Mouse (Mus musculus) intestine, embryonic 14.5 days (tissue): ENCODE results near the gene Cdiptos. TPM values are rescaled to one million over a fixed set of nuclear protein-coding genes. Genes with fewer than 3 reads are reported as not detected.

Experiments used
- ATAC-seq: fragments of 200-750 bp; cut with Nextera tagmentation; replicated peaks from 2 replicates; pipeline ENCODE4 v1.8.0; 2017; ENCODE audit warnings: low read depth, moderate number of reproducible peaks, moderate TSS enrichment, moderate library complexity; ENCODE audit not compliant: low FRiP score, low TSS enrichment
- DNase-seq: peaks from one replicate; pipeline ENCODE4 v3.0.0-alpha.2; 2018; ENCODE audit warnings: low spot score
- H3K27ac ChIP-seq: fragments of 300-500 bp; sonication (generic); 2 replicates; pipeline ENCODE4 v1.5.1; 2014; ENCODE audit warnings: low read depth, mild to moderate bottlenecking, control low read depth
- H3K27me3 ChIP-seq: fragments of 300-500 bp; sonication (generic); replicated peaks from 2 replicates; pipeline ENCODE4 v1.6.1; 2014; ENCODE audit warnings: low read length, control low read depth; ENCODE audit not compliant: control insufficient read depth, insufficient read depth
- H3K36me3 ChIP-seq: fragments of 300-500 bp; sonication (generic); 2 replicates; pipeline ENCODE4 v1.6.1; 2014; ENCODE audit warnings: low read length, control low read depth; ENCODE audit not compliant: control insufficient read depth, insufficient read depth
- H3K4me1 ChIP-seq: fragments of 300-500 bp; sonication (generic); replicated peaks from 2 replicates; pipeline ENCODE4 v1.6.1; 2014; ENCODE audit warnings: low read length, control low read depth, mixed read lengths; ENCODE audit not compliant: control insufficient read depth, insufficient read depth
- H3K4me2 ChIP-seq: fragments of 300-500 bp; sonication (generic); 2 replicates; pipeline ENCODE4 v1.6.1; 2014; ENCODE audit warnings: low read length
- H3K4me3 ChIP-seq: fragments of 300-500 bp; sonication (generic); 2 replicates; pipeline ENCODE4 v1.5.1; 2014; ENCODE audit warnings: low read depth, low read length, control low read depth, mixed read lengths
- H3K9ac ChIP-seq: fragments of 300-500 bp; sonication (generic); 2 replicates; pipeline ENCODE4 v1.6.1; 2014; ENCODE audit warnings: mild to moderate bottlenecking, low read length
- H3K9me3 ChIP-seq: fragments of 300-500 bp; sonication (generic); 2 replicates; pipeline ENCODE4 v1.6.1; 2016; ENCODE audit warnings: low read length, control low read depth; ENCODE audit not compliant: control insufficient read depth
- WGBS: fragments of 180-500 bp; shearing (Covaris S2); extraction: QIAGEN DNeasy Blood & Tissue Kit; methylation state at CpG from one replicate; pipeline ENCODE4 v1.1.7; 2014; 5-methylcytosine and 5-hydroxymethylcytosine counted together
- polyA plus RNA-seq: library from polyadenylated mRNA; unstranded; fragments of >200 nt; fragmentation: Nextera tagmentation; extraction: Ambion mirVana; gene quantifications from 2 replicates; pipeline ENCODE4 v1.2.1, GENCODE M21; 2014

The Cdiptos gene
- polyA plus RNA-seq, 1 experiment from 2014 or later: 2.2 TPM

- H3K27ac ChIP-seq: peak overlapping the region; percentile 87
- under 1% methylated on average over 22 of the region's 22 CpGs for WGBS
- H3K4me3 ChIP-seq: peak overlapping the region; percentile 72
- H3K27me3 ChIP-seq: no peaks in the 10 kb centered on the region
- peak overlapping the region; percentile 73 for H3K9ac ChIP-seq
- peaks cover 40% of the 10 kb centered on the region for H3K4me1 ChIP-seq
- DNase-seq: no peak
- H3K36me3 ChIP-seq: peaks cover 25% of the 10 kb centered on the region
- peak overlapping the region; percentile 88 for H3K4me2 ChIP-seq
- ATAC-seq: peak; percentile 33
- no peaks in the 10 kb centered on the region for H3K9me3 ChIP-seq
These were observed 40.6 kb upstream of the Cdiptos start for GRCm38 (mm10) chr7:127016486-127016938.

- H3K27me3 ChIP-seq: no peaks in the 10 kb centered on the region
These were observed 40.4 kb upstream of the Cdiptos start, which contains the start of gene Pagr1b for GRCm38 (mm10) chr7:127016481-127016485. Gene Pagr1b, minus strand, starts transcription at chr7:127016484.

GRCm38 (mm10) chr7:127016081-127016480, 40.2 kb upstream of the Cdiptos start:
- ATAC-seq: peak; percentile 12; the same call in 1 of the 2 replicates
- Histone ChIP-seq H3K4me1 (peaks cover 36% of the 10 kb centered on the region), H3K27ac (peak overlapping the region; percentile 87), H3K27me3 (no peaks in the 10 kb centered on the region), H3K9ac (peak overlapping the region; percentile 73), H3K4me3 (peak overlapping the region; percentile 72), H3K4me2 (peak overlapping the region; percentile 88), H3K36me3 (peaks cover 25% of the 10 kb centered on the region), H3K9me3 (no peaks in the 10 kb centered on the region)
- DNase-seq: no peak
- under 1% methylated on average over 10 of the region's 10 CpGs for WGBS

More at GRCm38 (mm10) chr7:127016481-127016485, 40.4 kb upstream of the Cdiptos start, which contains the start of gene Pagr1b:
- peaks cover 25% of the 10 kb centered on the region for H3K36me3 ChIP-seq
- peak within 1 kb of the TSS; percentile 73 for H3K9ac ChIP-seq
- peak within 1 kb of the TSS; percentile 87 for H3K27ac ChIP-seq
- H3K4me1 ChIP-seq: peaks cover 37% of the 10 kb centered on the region
- DNase-seq: no peak
- peak within 1 kb of the TSS; percentile 72 for H3K4me3 ChIP-seq
- no peaks in the 10 kb centered on the region for H3K9me3 ChIP-seq
- no peak for ATAC-seq
- peak within 1 kb of the TSS; percentile 88 for H3K4me2 ChIP-seq

- no peak overlapping the region for H3K9ac ChIP-seq
These were observed 39.1 kb upstream of the Cdiptos start for GRCm38 (mm10) chr7:127014993-127015392.

GRCm38 (mm10) chr7:127014320-127014719, 38.4 kb upstream of the Cdiptos start, which contains the start of gene Mvp:
Gene Mvp, minus strand, starts transcription at chr7:127014621.
- DNase-seq (peak; percentile 69), ATAC-seq (no peak)
- Histone ChIP-seq H3K9me3 (no peaks in the 10 kb centered on the region), H3K27me3 (no peaks in the 10 kb centered on the region), H3K27ac (0 out of 2 replicates have a peak within 1 kb of the TSS, but pooled peaks have one; percentile 35), H3K4me2 (peak within 1 kb of the TSS; percentile 88), H3K36me3 (peaks cover 25% of the 10 kb centered on the region), H3K9ac (peak within 1 kb of the TSS; percentile 8), H3K4me1 (peaks cover 29% of the 10 kb centered on the region), H3K4me3 (peak within 1 kb of the TSS; percentile 32)
- WGBS: 27% methylated on average over 11 of the region's 11 CpGs

More at GRCm38 (mm10) chr7:127014993-127015392, 39.1 kb upstream of the Cdiptos start:
- H3K4me3 ChIP-seq: no peak overlapping the region
- H3K4me2 ChIP-seq: peak overlapping the region; percentile 60; the same call in 1 of the 2 replicates
- peaks cover 25% of the 10 kb centered on the region for H3K36me3 ChIP-seq
- H3K27me3 ChIP-seq: no peaks in the 10 kb centered on the region
- 90% methylated on average over 12 of the region's 12 CpGs for WGBS
- no peak overlapping the region for H3K27ac ChIP-seq
- DNase-seq: no peak
- H3K4me1 ChIP-seq: peaks cover 32% of the 10 kb centered on the region
- H3K9me3 ChIP-seq: no peaks in the 10 kb centered on the region
- ATAC-seq: no peak

- no peak overlapping the region for H3K4me3 ChIP-seq
- H3K36me3 ChIP-seq: peaks cover 25% of the 10 kb centered on the region
- WGBS: 97% methylated on average over 6 of the region's 6 CpGs
- H3K4me2 ChIP-seq: no peak overlapping the region
- no peak overlapping the region for H3K9ac ChIP-seq
- no peaks in the 10 kb centered on the region for H3K9me3 ChIP-seq
- ATAC-seq (no peak), DNase-seq (no peak)
- H3K27me3 ChIP-seq: no peaks in the 10 kb centered on the region
- H3K27ac ChIP-seq: no peak overlapping the region
- H3K4me1 ChIP-seq: peaks cover 34% of the 10 kb centered on the region
These were observed 37.5 kb upstream of the Cdiptos start for GRCm38 (mm10) chr7:127013385-127013784.

GRCm38 (mm10) chr7:127012845-127013244, 36.9 kb upstream of the Cdiptos start:
- Histone ChIP-seq H3K4me3 (no peak overlapping the region), H3K4me1 (peaks cover 34% of the 10 kb centered on the region), H3K27ac (no peak overlapping the region), H3K27me3 (no peaks in the 10 kb centered on the region), H3K4me2 (no peak overlapping the region), H3K9me3 (no peaks in the 10 kb centered on the region), H3K9ac (no peak overlapping the region), H3K36me3 (peaks cover 25% of the 10 kb centered on the region)
- WGBS: 94% methylated on average over 10 of the region's 10 CpGs
- ATAC-seq: no peak
- no peak for DNase-seq

GRCm38 (mm10) chr7:127012374-127012773, 36.5 kb upstream of the Cdiptos start:
- no peaks in the 10 kb centered on the region for H3K9me3 ChIP-seq
- H3K27me3 ChIP-seq: no peaks in the 10 kb centered on the region
- no peak overlapping the region for H3K9ac ChIP-seq
- DNase-seq: no peak
- 83% methylated on average over 6 of the region's 6 CpGs for whole genome bisulfite sequencing
- no peak overlapping the region for H3K27ac ChIP-seq
- no peak overlapping the region for H3K4me3 ChIP-seq
- peaks cover 32% of the 10 kb centered on the region for H3K4me1 ChIP-seq
- no peak for ATAC-seq
- H3K36me3 ChIP-seq: peaks cover 25% of the 10 kb centered on the region
- H3K4me2 ChIP-seq: no peak overlapping the region

GRCm38 (mm10) chr7:127011717-127012116, 35.8 kb upstream of the Cdiptos start:
- no peak for DNase-seq

More at GRCm38 (mm10) chr7:127011717-127012116, 35.8 kb upstream of the Cdiptos start:
- no peak overlapping the region for H3K9ac ChIP-seq
- no peak for ATAC-seq
- peaks cover 32% of the 10 kb centered on the region for H3K4me1 ChIP-seq
- no peak overlapping the region for H3K4me2 ChIP-seq
- WGBS: 81% methylated on average over 2 of the region's 2 CpGs
- H3K9me3 ChIP-seq: no peaks in the 10 kb centered on the region
- H3K27ac ChIP-seq: no peak overlapping the region
- peaks cover 25% of the 10 kb centered on the region for H3K36me3 ChIP-seq
- H3K27me3 ChIP-seq: no peaks in the 10 kb centered on the region
- H3K4me3 ChIP-seq: no peak overlapping the region
